In the genomic region with DNA sequence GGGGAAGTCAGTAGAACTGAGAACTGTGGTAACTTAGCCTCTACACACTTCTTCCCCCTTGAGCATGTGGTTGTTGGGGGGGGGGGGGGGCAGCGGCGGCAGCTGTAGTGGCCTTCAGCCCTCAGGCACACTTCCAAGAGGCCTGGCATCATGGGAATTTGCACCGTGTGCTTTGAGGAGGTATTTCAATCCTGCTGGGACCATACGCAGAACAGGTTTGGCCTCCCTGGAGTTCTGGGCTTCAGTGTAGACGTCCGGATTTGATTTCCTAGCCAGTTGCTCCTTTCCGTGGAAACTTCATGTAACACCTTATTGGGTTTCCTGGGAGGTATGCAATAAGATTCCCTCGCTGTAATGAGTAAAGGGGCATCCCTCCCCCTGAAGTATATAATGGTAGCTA, we compare ENCODE assay signal across 18 mouse cellular contexts.
DNase-seq lines count a peak whose midpoint lies in the region; ATAC-seq and TF ChIP-seq lines count a peak whose summit lies in the region.
"Had no signal": no experiment of that assay in that cellular context is flagged by ENCODE, and none has a peak within 500 bp of the region (broad histone marks: within the 10 kb centered on the region; RNA-seq: fewer than 3 reads in every experiment).

No protein-coding gene starts in this region.

- no peak for TF ChIP-seq EP300 in heart, adult 2 months (IDR thresholded peaks at IDR 0.05; ENCODE audit: insufficient read depth, low read depth, low read length)

- WGBS in heart, embryonic 14.5 days: 33% methylated on average over 8 of the region's 8 CpGs
- WGBS in heart, adult 2 months: 54% methylated on average over 8 of the region's 8 CpGs
- 56% methylated on average over 8 of the region's 8 CpGs for WGBS in kidney, embryonic 16.5 days
- 75% methylated on average over 8 of the region's 8 CpGs for WGBS in forebrain, embryonic 12.5 days

- no peak overlapping the region for H3K4me3 ChIP-seq in heart, embryonic 14.5 days (ENCODE audit: control insufficient read depth in 1 of 2, insufficient read depth in 1 of 2, low read depth in 1 of 2, low read length in 2 of 2)
- H3K4me3 ChIP-seq in heart, adult 2 months: no peak overlapping the region
- H3K4me3 ChIP-seq in kidney, embryonic 16.5 days (ENCODE audit: low read length): no peak overlapping the region
- no peak overlapping the region for H3K4me3 ChIP-seq in forebrain, embryonic 12.5 days (replicated peaks)
- H3K4me3 ChIP-seq: midbrain, embryonic 13.5 days had no signal

- no peaks in the 10 kb centered on the region for H3K9me3 ChIP-seq in heart, embryonic 14.5 days (ENCODE audit: control insufficient read depth, low read length)
- no peaks in the 10 kb centered on the region for H3K9me3 ChIP-seq in kidney, embryonic 16.5 days (ENCODE audit: low read length)
- no peaks in the 10 kb centered on the region for H3K9me3 ChIP-seq in forebrain, embryonic 12.5 days

- intact Hi-C loops in heart, adult 2 months (cut with DNase I): no loop called here
- intact Hi-C loops in gastrocnemius, postnatal 14 days (cut with DNase I; ENCODE audit: low total_unique reads): no loop called here

- TF ChIP-seq CTCF in heart, adult 2 months (IDR thresholded peaks at IDR 0.05): no peak

- no peak for DNase-seq in heart, adult 2 months
- DNase-seq in kidney, adult 9 months: peak; percentile 50
- peak; percentile 46 for DNase-seq in gastrocnemius, postnatal 14 days
- no peak for DNase-seq in cerebellum, postnatal 10 days
- DNase-seq: adrenal gland, adult 8-10 months; B cell, adult 2 months; cerebellum, postnatal 14 days; layer of hippocampus, postnatal 36 days; right cerebral cortex, postnatal 4 days; thymus, postnatal 36 days had no signal

- H3K79me2 ChIP-seq in heart, adult 2 months (replicated peaks; ENCODE audit: control insufficient read depth, insufficient read depth, low read length): no peaks in the 10 kb centered on the region

- H3K27ac ChIP-seq in heart, embryonic 14.5 days (replicated peaks in 1 of 2; ENCODE audit: control insufficient read depth in 1 of 2, insufficient read depth in 1 of 2, low read depth in 2 of 2, low read length in 2 of 2): peak overlapping the region; percentile 67 to 69
- H3K27ac ChIP-seq in heart, adult 2 months: no peak overlapping the region
- no peak overlapping the region for H3K27ac ChIP-seq in kidney, embryonic 16.5 days (ENCODE audit: low read length)
- H3K27ac ChIP-seq in forebrain, embryonic 12.5 days: no peak overlapping the region
- H3K27ac ChIP-seq: liver, embryonic 14.5 days; midbrain, embryonic 13.5 days had no signal

- H3K27me3 ChIP-seq in heart, embryonic 14.5 days (ENCODE audit: control insufficient read depth, insufficient read depth, low read length): no peaks in the 10 kb centered on the region
- H3K27me3 ChIP-seq in heart, adult 2 months (ENCODE audit: control insufficient read depth, insufficient read depth, low read length): no peaks in the 10 kb centered on the region
- H3K27me3 ChIP-seq in kidney, embryonic 16.5 days (ENCODE audit: insufficient read depth, low read length): no peaks in the 10 kb centered on the region
- H3K27me3 ChIP-seq in forebrain, embryonic 12.5 days: no peaks in the 10 kb centered on the region
- H3K27me3 ChIP-seq: midbrain, embryonic 13.5 days had no signal

- no peak for TF ChIP-seq POLR2A in heart, adult 2 months (IDR thresholded peaks at IDR 0.05; ENCODE audit: insufficient read depth, low read depth, low read length)

- peaks cover 20 to 21% of the 10 kb centered on the region in 2 experiments for H3K4me1 ChIP-seq in heart, embryonic 14.5 days (ENCODE audit: control insufficient read depth in 2 of 2, insufficient read depth in 2 of 2, low read length in 2 of 2)
- no peaks in the 10 kb centered on the region for H3K4me1 ChIP-seq in heart, adult 2 months (ENCODE audit: control insufficient read depth, insufficient read depth, low read length)
- peaks cover 16% of the 10 kb centered on the region for H3K4me1 ChIP-seq in kidney, embryonic 16.5 days (ENCODE audit: insufficient read depth, low read length)
- peaks cover 9% of the 10 kb centered on the region for H3K4me1 ChIP-seq in forebrain, embryonic 12.5 days
- H3K4me1 ChIP-seq: midbrain, embryonic 13.5 days had no signal

- no peaks in the 10 kb centered on the region for H3K36me3 ChIP-seq in heart, embryonic 14.5 days (ENCODE audit: control insufficient read depth, insufficient read depth, low read length)
- no peaks in the 10 kb centered on the region for H3K36me3 ChIP-seq in heart, adult 2 months (ENCODE audit: control insufficient read depth, insufficient read depth, low read length)
- H3K36me3 ChIP-seq in kidney, embryonic 16.5 days (ENCODE audit: insufficient read depth, low read length): no peaks in the 10 kb centered on the region
- H3K36me3 ChIP-seq in forebrain, embryonic 12.5 days (replicated peaks): no peaks in the 10 kb centered on the region
- H3K36me3 ChIP-seq: midbrain, embryonic 13.5 days had no signal

- no peak for ATAC-seq in heart, embryonic 14.5 days (ENCODE audit: insufficient number of reproducible peaks, insufficient read depth, low FRiP score, low read depth)
- no peak for ATAC-seq in kidney, embryonic 16.5 days (ENCODE audit: low FRiP score, low TSS enrichment)
- no peak for ATAC-seq in forebrain, embryonic 12.5 days (ENCODE audit: low FRiP score)
- ATAC-seq: forebrain, embryonic 16.5 days; inflammation-experienced regulatory T-cells, adult 6 months; lung, postnatal 0 days; midbrain, embryonic 13.5 days had no signal

- no peak overlapping the region for H3K4me2 ChIP-seq in heart, embryonic 14.5 days (ENCODE audit: low read length)
- no peak overlapping the region for H3K4me2 ChIP-seq in kidney, embryonic 16.5 days (replicated peaks; ENCODE audit: low read depth, low read length)
- H3K4me2 ChIP-seq in forebrain, embryonic 12.5 days: no peak overlapping the region
- H3K4me2 ChIP-seq: midbrain, embryonic 13.5 days had no signal

- no peak overlapping the region for H3K9ac ChIP-seq in heart, embryonic 14.5 days (ENCODE audit: low read length)
- no peak overlapping the region for H3K9ac ChIP-seq in heart, adult 2 months (ENCODE audit: low read depth, low read length)
- no peak overlapping the region for H3K9ac ChIP-seq in kidney, embryonic 16.5 days (replicated peaks; ENCODE audit: low read length)
- no peak overlapping the region for H3K9ac ChIP-seq in forebrain, embryonic 12.5 days
- H3K9ac ChIP-seq: liver, embryonic 14.5 days; midbrain, embryonic 13.5 days had no signal

Comparison
In these comparisons a context has a peak if more than half of its experiments do, and no peak if none do; other contexts are left out.
1. H3K27ac ChIP-seq: peak in heart, embryonic 14.5 days (2 of 2); none in heart, adult 2 months (single experiment), kidney, embryonic 16.5 days (single experiment) and forebrain, embryonic 12.5 days (single experiment).
2. DNase-seq: peak in kidney, adult 9 months (single experiment) and gastrocnemius, postnatal 14 days (single experiment); none in heart, adult 2 months (0 of 2) and cerebellum, postnatal 10 days (0 of 2).